Mouse (Mus musculus): ENCODE results near the gene Pkdcc. TPM values are rescaled to one million over a fixed set of nuclear protein-coding genes. Genes with fewer than 3 reads are reported as not detected.
A peak's percentile ranks its signal among the peaks of the same experiment; 100 is the strongest.

The Pkdcc gene
- polyA plus RNA-seq (2015; fragmentation: Nextera tagmentation; extraction: Ambion mirVana) = 4.4 and 5.7 TPM in 2 replicates

- Histone ChIP-seq H3K9me3 (no peaks in the 10 kb centered on the region), H3K9ac (peak within 1 kb of the TSS; percentile 94), H3K27me3 (peaks cover 15% of the 10 kb centered on the region), H3K4me1 (replicated peaks) (peaks cover 63% of the 10 kb centered on the region), H3K27ac (peak within 1 kb of the TSS; percentile 93), H3K4me3 (peak within 1 kb of the TSS; percentile 78), H3K4me2 (peak within 1 kb of the TSS; percentile 93), H3K36me3 (no peaks in the 10 kb centered on the region)
- 1% methylated on average over 46 of the region's 105 CpGs for WGBS
- ATAC-seq (ENCODE audit: low FRiP score) = peak; percentile 89
These were observed at the start of gene Pkdcc for GRCm38 (mm10) chr17:83214674-83215528. Gene Pkdcc, plus strand, starts transcription at chr17:83215292.

GRCm38 (mm10) chr17:83166195-83166594 is 48.9 kb upstream of the Pkdcc start:
- Histone ChIP-seq H3K4me2 (no peak overlapping the region), H3K9ac (no peak overlapping the region), H3K4me3 (no peak overlapping the region), H3K27me3 (peaks cover 8% of the 10 kb centered on the region; the same call in 1 of the 2 replicates), H3K9me3 (no peaks in the 10 kb centered on the region; the same call in 1 of the 2 replicates), H3K36me3 (no peaks in the 10 kb centered on the region), H3K4me1 (replicated peaks) (peaks cover 24% of the 10 kb centered on the region), H3K27ac (no peak overlapping the region)
- 84% methylated on average over 5 of the region's 5 CpGs for WGBS
- no peak for ATAC-seq (ENCODE audit: low FRiP score)

DNA sequence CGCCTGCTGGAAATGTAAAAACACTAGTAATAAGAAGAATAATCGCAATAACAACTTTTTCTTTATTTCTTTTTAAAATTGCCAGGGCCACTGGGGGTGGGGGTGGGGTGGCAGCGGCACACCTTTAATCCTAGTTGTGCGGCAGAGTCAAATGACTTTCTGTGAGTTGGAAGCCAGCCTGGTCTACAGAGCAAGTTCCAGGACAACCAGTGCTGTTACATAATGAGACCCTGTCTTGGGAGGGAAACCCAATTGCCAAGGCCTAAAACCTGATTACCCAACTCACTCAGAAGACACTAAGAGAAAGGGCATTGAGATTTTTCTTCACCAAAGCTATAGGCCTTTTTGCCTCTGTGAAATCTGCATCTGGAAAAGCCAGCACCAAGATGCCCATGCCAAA is 38.9 kb upstream of the Pkdcc start:
- no peak for ATAC-seq (ENCODE audit: low FRiP score)
- no peak overlapping the region for H3K4me2 ChIP-seq
- H3K27me3 ChIP-seq = 0 out of 2 replicates have a peak, but pooled peaks cover 3% of the 10 kb centered on the region
- no peak overlapping the region for H3K27ac ChIP-seq
- H3K4me3 ChIP-seq = no peak overlapping the region
- no peaks in the 10 kb centered on the region for H3K36me3 ChIP-seq
- WGBS = 95% methylated on average over 4 of the region's 4 CpGs
- peaks cover 17% of the 10 kb centered on the region for H3K4me1 ChIP-seq (replicated peaks)
- H3K9ac ChIP-seq = no peak overlapping the region
- no peaks in the 10 kb centered on the region; the same call in 1 of the 2 replicates for H3K9me3 ChIP-seq

- 44% methylated on average over 9 of the region's 9 CpGs for WGBS
- H3K9ac ChIP-seq = no peak overlapping the region
- no peak for ATAC-seq (ENCODE audit: low FRiP score)
- H3K4me1 ChIP-seq (replicated peaks) = peaks cover 17% of the 10 kb centered on the region
- peaks cover 19% of the 10 kb centered on the region; the same call in 1 of the 2 replicates for H3K27me3 ChIP-seq
- no peaks in the 10 kb centered on the region for H3K36me3 ChIP-seq
- H3K4me2 ChIP-seq = no peak overlapping the region
- no peaks in the 10 kb centered on the region for H3K9me3 ChIP-seq
- no peak overlapping the region for H3K4me3 ChIP-seq
- H3K27ac ChIP-seq = no peak overlapping the region
These were observed 36.5 kb upstream of the Pkdcc start for GRCm38 (mm10) chr17:83178483-83179150.

GRCm38 (mm10) chr17:83179151-83179531 is 36.0 kb upstream of the Pkdcc start:
- 35% methylated on average over 6 of the region's 6 CpGs for WGBS
- Histone ChIP-seq H3K27me3 (peaks cover 20% of the 10 kb centered on the region; the same call in 1 of the 2 replicates), H3K4me3 (no peak overlapping the region), H3K9ac (no peak overlapping the region), H3K4me2 (no peak overlapping the region), H3K36me3 (no peaks in the 10 kb centered on the region), H3K9me3 (no peaks in the 10 kb centered on the region), H3K27ac (0 out of 2 replicates have a peak overlapping the region, but pooled peaks have one; percentile 3), H3K4me1 (replicated peaks) (peaks cover 17% of the 10 kb centered on the region)
- no peak for ATAC-seq (ENCODE audit: low FRiP score)

DNA sequence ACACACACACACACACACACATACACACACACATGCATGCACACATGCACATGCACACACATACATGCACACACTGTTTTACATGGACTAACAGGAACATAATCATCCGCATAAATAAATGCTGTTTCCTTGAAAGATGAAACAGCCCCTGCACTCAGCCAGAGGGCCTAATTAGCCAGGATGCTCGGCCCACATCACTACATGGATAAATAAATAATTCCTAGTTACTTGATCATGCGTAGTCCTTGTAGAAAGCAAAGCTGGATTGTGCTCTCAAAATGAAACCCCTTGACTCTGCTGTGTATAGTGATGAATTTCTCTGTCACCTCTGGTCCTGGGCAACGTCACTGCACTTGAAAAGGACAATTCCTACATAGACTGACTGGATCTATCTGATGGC is 35.5 kb upstream of the Pkdcc start:
- Histone ChIP-seq H3K27me3 (peaks cover 20% of the 10 kb centered on the region; the same call in 1 of the 2 replicates), H3K4me2 (no peak overlapping the region), H3K4me1 (replicated peaks) (peaks cover 17% of the 10 kb centered on the region), H3K27ac (0 out of 2 replicates have a peak overlapping the region, but pooled peaks have one; percentile 3), H3K36me3 (no peaks in the 10 kb centered on the region), H3K9ac (no peak overlapping the region), H3K4me3 (no peak overlapping the region), H3K9me3 (0 out of 2 replicates have a peak, but pooled peaks cover under 1% of the 10 kb centered on the region)
- WGBS = 55% methylated on average over 4 of the region's 4 CpGs
- ATAC-seq (ENCODE audit: low FRiP score) = peak; percentile 37; the same call in 1 of the 2 replicates

- Histone ChIP-seq H3K4me1 (replicated peaks) (peaks cover 17% of the 10 kb centered on the region), H3K27ac (no peak overlapping the region), H3K9me3 (0 out of 2 replicates have a peak, but pooled peaks cover 2% of the 10 kb centered on the region), H3K27me3 (peaks cover 25% of the 10 kb centered on the region; the same call in 1 of the 2 replicates), H3K9ac (no peak overlapping the region), H3K4me3 (no peak overlapping the region), H3K4me2 (no peak overlapping the region), H3K36me3 (no peaks in the 10 kb centered on the region)
- ATAC-seq (ENCODE audit: low FRiP score) = no peak
- WGBS = 58% methylated on average over 7 of the region's 7 CpGs
These were observed 34.0 kb upstream of the Pkdcc start for GRCm38 (mm10) chr17:83181086-83181485.

- 75% methylated on average over 7 of the region's 7 CpGs for WGBS
- no peak overlapping the region for H3K9ac ChIP-seq
These were observed 33.5 kb upstream of the Pkdcc start for GRCm38 (mm10) chr17:83181592-83181991.

GRCm38 (mm10) chr17:83182061-83182664 is 32.9 kb upstream of the Pkdcc start:
- ATAC-seq (ENCODE audit: low FRiP score) = no peak
- Histone ChIP-seq H3K4me3 (no peak overlapping the region), H3K9ac (no peak overlapping the region), H3K9me3 (0 out of 2 replicates have a peak, but pooled peaks cover 5% of the 10 kb centered on the region), H3K36me3 (no peaks in the 10 kb centered on the region), H3K4me2 (no peak overlapping the region), H3K27me3 (peaks cover 25% of the 10 kb centered on the region; the same call in 1 of the 2 replicates), H3K27ac (no peak overlapping the region), H3K4me1 (replicated peaks) (peaks cover 17% of the 10 kb centered on the region)
- 91% methylated on average over 8 of the region's 8 CpGs for WGBS

More at GRCm38 (mm10) chr17:83181592-83181991, 33.5 kb upstream of the Pkdcc start:
- ATAC-seq (ENCODE audit: low FRiP score) = no peak
- Histone ChIP-seq H3K4me1 (replicated peaks) (peaks cover 17% of the 10 kb centered on the region), H3K27ac (no peak overlapping the region), H3K4me2 (no peak overlapping the region), H3K36me3 (no peaks in the 10 kb centered on the region), H3K4me3 (no peak overlapping the region), H3K9me3 (0 out of 2 replicates have a peak, but pooled peaks cover 5% of the 10 kb centered on the region), H3K27me3 (peaks cover 25% of the 10 kb centered on the region; the same call in 1 of the 2 replicates)

DNA sequence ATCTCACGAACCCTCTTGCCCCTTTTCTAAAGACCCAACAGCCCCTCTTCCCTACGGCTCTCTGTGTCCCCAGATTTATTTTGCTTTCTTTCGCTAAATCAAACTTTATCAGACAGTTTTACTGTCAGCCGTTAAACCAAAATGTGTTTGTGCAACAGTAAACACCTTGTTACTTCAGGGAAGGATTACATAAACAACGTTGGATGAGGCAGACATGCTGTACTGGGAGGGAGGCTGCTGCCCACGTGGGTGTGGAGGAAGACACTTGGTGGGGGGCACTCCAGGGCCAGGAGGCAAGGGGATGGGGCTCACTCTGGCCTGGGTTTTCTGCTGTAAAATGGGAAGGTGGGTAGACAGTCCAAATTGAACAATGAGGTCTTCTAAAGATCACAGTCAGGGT is 32.3 kb upstream of the Pkdcc start:
- H3K27ac ChIP-seq = no peak overlapping the region
- H3K4me3 ChIP-seq = no peak overlapping the region
- no peak for ATAC-seq (ENCODE audit: low FRiP score)
- H3K9ac ChIP-seq = no peak overlapping the region
- H3K9me3 ChIP-seq = 0 out of 2 replicates have a peak, but pooled peaks cover 5% of the 10 kb centered on the region
- peaks cover 19% of the 10 kb centered on the region for H3K4me1 ChIP-seq (replicated peaks)
- 81% methylated on average over 6 of the region's 6 CpGs for WGBS
- peaks cover 25% of the 10 kb centered on the region; the same call in 1 of the 2 replicates for H3K27me3 ChIP-seq
- H3K4me2 ChIP-seq = no peak overlapping the region
- H3K36me3 ChIP-seq = no peaks in the 10 kb centered on the region

DNA sequence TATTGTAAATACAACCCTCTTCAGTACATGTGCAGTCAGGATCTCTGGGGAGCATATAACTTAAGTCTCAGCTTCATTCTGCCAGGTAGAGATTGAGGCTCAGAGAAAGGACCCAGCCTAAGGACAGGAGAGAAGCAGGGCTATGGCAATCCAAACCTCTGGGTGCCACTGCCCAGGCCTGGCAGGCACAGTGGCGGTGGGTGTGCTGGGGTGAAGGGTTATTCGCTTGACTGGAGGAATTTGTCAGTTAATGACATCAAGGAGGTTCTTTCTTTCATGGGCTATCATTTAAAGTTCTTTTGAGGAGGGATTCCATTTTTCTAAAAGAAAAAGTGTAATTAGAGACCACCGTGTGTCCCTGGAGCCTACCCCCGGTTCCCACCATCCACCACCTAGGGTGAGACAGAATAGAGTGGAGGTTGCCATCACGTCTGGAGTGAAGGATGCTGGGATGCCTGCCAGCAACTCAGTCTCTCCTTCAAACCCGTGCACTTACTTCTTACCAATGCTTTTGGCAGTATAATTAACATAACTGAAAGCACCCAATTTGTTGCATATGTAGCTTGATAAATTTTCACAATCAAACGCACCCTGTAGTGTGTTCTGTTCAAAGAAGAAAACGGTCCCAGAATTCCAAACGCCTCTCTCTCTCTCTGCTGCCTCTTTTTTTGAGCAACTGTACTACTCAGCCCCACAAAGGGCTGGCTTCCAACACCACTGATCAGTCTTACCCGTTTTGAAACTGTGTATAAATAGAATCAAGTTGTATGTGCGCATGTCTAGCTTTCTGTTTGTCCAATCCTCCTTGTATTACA is 27.1 kb upstream of the Pkdcc start:
- no peak overlapping the region for H3K4me3 ChIP-seq
- H3K4me1 ChIP-seq (replicated peaks) = peaks cover 18% of the 10 kb centered on the region
- no peak overlapping the region for H3K4me2 ChIP-seq
- H3K9me3 ChIP-seq = 0 out of 2 replicates have a peak, but pooled peaks cover 5% of the 10 kb centered on the region
- no peak overlapping the region for H3K27ac ChIP-seq
- ATAC-seq (ENCODE audit: low FRiP score) = peak; percentile 70
- peaks cover 21% of the 10 kb centered on the region; the same call in 1 of the 2 replicates for H3K27me3 ChIP-seq
- WGBS = 38% methylated on average over 11 of the region's 11 CpGs
- no peaks in the 10 kb centered on the region for H3K36me3 ChIP-seq
- H3K9ac ChIP-seq = no peak overlapping the region
